Mouse (Mus musculus) small intestine, adult 2 months (tissue): ENCODE measurements around the gene Camk2d. TPM values are rescaled to one million over a fixed set of nuclear protein-coding genes. Genes with fewer than 3 reads are reported as not detected.

Experiments used
- H3K27ac ChIP-seq: fragments of 200-500 bp; 2 replicates; pipeline ENCODE4 v1.5.1; 2012; ENCODE audit warnings: low read depth, low read length, control low read depth, inconsistent platforms; ENCODE audit not compliant: insufficient read depth
- H3K27me3 ChIP-seq: fragments of 200-500 bp; 2 replicates; pipeline ENCODE4 v1.6.1; 2012; ENCODE audit warnings: mild to moderate bottlenecking, moderate library complexity, low read length, inconsistent platforms; ENCODE audit not compliant: control insufficient read depth, insufficient read depth
- H3K36me3 ChIP-seq: fragments of 200-500 bp; 2 replicates; pipeline ENCODE4 v1.6.1; 2012; ENCODE audit warnings: mild to moderate bottlenecking, low read length, control low read depth, inconsistent platforms; ENCODE audit not compliant: control insufficient read depth, insufficient read depth
- H3K4me1 ChIP-seq: fragments of 200-500 bp; 2 replicates; pipeline ENCODE4 v1.6.1; 2012; ENCODE audit warnings: low read length, inconsistent platforms, mixed read lengths; ENCODE audit not compliant: control insufficient read depth, insufficient read depth, insufficient read length
- H3K4me3 ChIP-seq: fragments of 200-500 bp; 2 replicates; pipeline ENCODE4 v1.5.1; 2012; ENCODE audit warnings: low read depth, mild to moderate bottlenecking, control low read depth, inconsistent platforms, low read length, moderate library complexity
- CTCF ChIP-seq: fragments of 200-500 bp; IDR thresholded peaks from 2 replicates; pipeline ENCODE4 v1.5.1; 2012; ENCODE audit warnings: low read depth, mild to moderate bottlenecking, control low read depth, inconsistent platforms, low read length, moderate library complexity, mixed read lengths; ENCODE audit not compliant: insufficient replicate concordance, insufficient read length; ENCODE audit errors: extremely low read depth
- POLR2A ChIP-seq: fragments of 200-500 bp; IDR thresholded peaks from 2 replicates; pipeline ENCODE4 v1.6.1; 2012; ENCODE audit warnings: low read depth, mild to moderate bottlenecking, control low read depth, inconsistent platforms, low read length, moderate library complexity
- WGBS: fragments of 180-500 bp; shearing (Covaris S2); methylation state at CpG from one replicate; pipeline ENCODE4 v1.1.7; 2018; 5-methylcytosine and 5-hydroxymethylcytosine counted together
- polyA plus RNA-seq: library from polyadenylated mRNA; depleted of rRNA; stranded (reverse); fragments of >200 nt; gene quantifications from 2 replicates; pipeline ENCODE4 v1.2.3, GENCODE M21; 2012

The Camk2d gene
- polyA plus RNA-seq, 1 experiment: 89.5 TPM

- Histone ChIP-seq H3K4me3 (no peak overlapping the region), H3K27ac (no peak overlapping the region), H3K36me3 (peaks cover 17% of the 10 kb centered on the region), H3K4me1 (no peaks in the 10 kb centered on the region), H3K27me3 (no peaks in the 10 kb centered on the region)
- TF ChIP-seq POLR2A: no peak
- TF ChIP-seq CTCF: no peak
- WGBS: 82% methylated on average over 3 of the region's 3 CpGs
These were observed 213.8 kb downstream of the Camk2d start for GRCm38 (mm10) chr3:126809915-126810314.

GRCm38 (mm10) chr3:126810372-126811090 is 214.4 kb downstream of the Camk2d start:
- peaks cover 14% of the 10 kb centered on the region for H3K36me3 ChIP-seq
- H3K4me1 ChIP-seq: no peaks in the 10 kb centered on the region
- no peak overlapping the region for H3K27ac ChIP-seq
- TF ChIP-seq CTCF (no peak), POLR2A (no peak)
- no peak overlapping the region for H3K4me3 ChIP-seq
- H3K27me3 ChIP-seq: no peaks in the 10 kb centered on the region
- WGBS: 92% methylated on average over 5 of the region's 5 CpGs

GRCm38 (mm10) chr3:126811646-126812045 is 215.5 kb downstream of the Camk2d start:
- H3K27ac ChIP-seq: no peak overlapping the region
- 90% methylated on average over 3 of the region's 3 CpGs for WGBS
- no peak for TF ChIP-seq CTCF
- TF ChIP-seq POLR2A: no peak
- H3K4me3 ChIP-seq: no peak overlapping the region
- no peaks in the 10 kb centered on the region for H3K27me3 ChIP-seq
- H3K36me3 ChIP-seq: peaks cover 20% of the 10 kb centered on the region
- no peaks in the 10 kb centered on the region for H3K4me1 ChIP-seq

GRCm38 (mm10) chr3:126822374-126822773 is 226.3 kb downstream of the Camk2d start:
- no peak for TF ChIP-seq POLR2A
- TF ChIP-seq CTCF: no peak
- no peak overlapping the region for H3K4me3 ChIP-seq
- WGBS: 93% methylated on average over 3 of the region's 3 CpGs
- H3K27me3 ChIP-seq: no peaks in the 10 kb centered on the region
- no peak overlapping the region for H3K27ac ChIP-seq
- peaks cover 8% of the 10 kb centered on the region for H3K36me3 ChIP-seq
- no peaks in the 10 kb centered on the region for H3K4me1 ChIP-seq

GRCm38 (mm10) chr3:126824930-126825329 is 228.8 kb downstream of the Camk2d start:
- no peaks in the 10 kb centered on the region for H3K4me1 ChIP-seq
- no peaks in the 10 kb centered on the region for H3K27me3 ChIP-seq
- no peak overlapping the region for H3K27ac ChIP-seq
- 86% methylated on average over 1 of the region's 1 CpGs for WGBS
- TF ChIP-seq CTCF (no peak), POLR2A (no peak)
- H3K36me3 ChIP-seq: peaks cover 2% of the 10 kb centered on the region; the same call in 1 of the 2 replicates
- H3K4me3 ChIP-seq: no peak overlapping the region

GRCm38 (mm10) chr3:126826172-126826571 is 230.1 kb downstream of the Camk2d start:
- no peak overlapping the region for H3K4me3 ChIP-seq
- H3K27me3 ChIP-seq: no peaks in the 10 kb centered on the region
- WGBS: 85% methylated on average over 2 of the region's 2 CpGs
- H3K36me3 ChIP-seq: peaks cover 2% of the 10 kb centered on the region; the same call in 1 of the 2 replicates
- no peak for TF ChIP-seq POLR2A
- TF ChIP-seq CTCF: no peak
- H3K4me1 ChIP-seq: no peaks in the 10 kb centered on the region
- no peak overlapping the region for H3K27ac ChIP-seq

GRCm38 (mm10) chr3:126827900-126828299 is 231.8 kb downstream of the Camk2d start:
- WGBS: 96% methylated on average over 3 of the region's 3 CpGs
- H3K4me1 ChIP-seq: no peaks in the 10 kb centered on the region
- peaks cover 2% of the 10 kb centered on the region; the same call in 1 of the 2 replicates for H3K36me3 ChIP-seq
- TF ChIP-seq POLR2A (no peak), CTCF (no peak)
- H3K27ac ChIP-seq: no peak overlapping the region
- H3K27me3 ChIP-seq: no peaks in the 10 kb centered on the region
- no peak overlapping the region for H3K4me3 ChIP-seq
